Mouse (Mus musculus): Measurements from ENCODE around the gene Cpe. TPM values are rescaled to one million over a fixed set of nuclear protein-coding genes. Genes with fewer than 3 reads are reported as not detected.

The Cpe gene
- polyA plus RNA-seq, 1 experiment = 44.3 TPM

GRCm38 (mm10) chr8:64688741-64689140 is 4.1 kb downstream of the Cpe start:
- H3K4me2 ChIP-seq (ENCODE audit: low read depth) = peak overlapping the region; percentile 1
- H3K36me3 ChIP-seq (ENCODE audit: control insufficient read depth, insufficient read depth) = no peaks in the 10 kb centered on the region
- TF ChIP-seq POLR2A (IDR thresholded peaks at IDR 0.05; ENCODE audit: insufficient read length, low read depth) (no peak), MAX (IDR thresholded peaks at IDR 0.05; ENCODE audit: low read depth) (no peak), MYOG (IDR thresholded peaks at IDR 0.05; ENCODE audit: control insufficient read depth in 1 of 3, insufficient read depth in 1 of 3, insufficient read length in 2 of 3, low read depth in 2 of 3) (no peak), MYOD1 (IDR thresholded peaks at IDR 0.05; ENCODE audit: control insufficient read depth in 1 of 3, insufficient read length in 2 of 3, low read depth in 2 of 3) (no peak), TCF12 (IDR thresholded peaks at IDR 0.05; ENCODE audit: insufficient read depth, poor library complexity, severe bottlenecking) (no peak), CEBPB (IDR thresholded peaks at IDR 0.05; ENCODE audit: insufficient read depth, poor library complexity, severe bottlenecking) (no peak), TCF3 (IDR thresholded peaks at IDR 0.05; ENCODE audit: insufficient read length, low read depth) (no peak), REST (IDR thresholded peaks at IDR 0.05; ENCODE audit: insufficient read depth, insufficient read length) (no peak), SRF (IDR thresholded peaks at IDR 0.05; ENCODE audit: control insufficient read depth, insufficient read length, low read depth) (no peak), E2F4 (IDR thresholded peaks at IDR 0.05; ENCODE audit: insufficient read depth) (no peak), POLR2AphosphoS2 (IDR thresholded peaks at IDR 0.05; ENCODE audit: insufficient read length, low read depth) (no peak), USF1 (IDR thresholded peaks at IDR 0.05; ENCODE audit: low read depth) (no peak)
- H3K79me2 ChIP-seq (ENCODE audit: control insufficient read depth, insufficient read depth) = peaks cover 6% of the 10 kb centered on the region
- no peaks in the 10 kb centered on the region for H3K27me3 ChIP-seq (ENCODE audit: control insufficient read depth, insufficient read depth, insufficient read length)
- no peak overlapping the region for H3ac ChIP-seq (ENCODE audit: control insufficient read depth, insufficient read length)
- no peak overlapping the region for H3K4me3 ChIP-seq

- Histone ChIP-seq H3K79me2 (ENCODE audit: control insufficient read depth, insufficient read depth) (peaks cover 6% of the 10 kb centered on the region), H3K4me2 (ENCODE audit: low read depth) (peak overlapping the region; percentile 1), H3ac (ENCODE audit: control insufficient read depth, insufficient read length) (no peak overlapping the region), H3K36me3 (ENCODE audit: control insufficient read depth, insufficient read depth) (no peaks in the 10 kb centered on the region), H3K27me3 (ENCODE audit: control insufficient read depth, insufficient read depth, insufficient read length) (no peaks in the 10 kb centered on the region), H3K4me3 (no peak overlapping the region)
- no peak for TF ChIP-seq TCF12 (IDR thresholded peaks at IDR 0.05; ENCODE audit: insufficient read depth, poor library complexity, severe bottlenecking)
- no peak for TF ChIP-seq USF1 (IDR thresholded peaks at IDR 0.05; ENCODE audit: low read depth)
- TF ChIP-seq REST (IDR thresholded peaks at IDR 0.05; ENCODE audit: insufficient read depth, insufficient read length) = no peak
- TF ChIP-seq MAX (IDR thresholded peaks at IDR 0.05; ENCODE audit: low read depth) = no peak
- TF ChIP-seq POLR2A (IDR thresholded peaks at IDR 0.05; ENCODE audit: insufficient read length, low read depth) = no peak
- no peak for TF ChIP-seq CEBPB (IDR thresholded peaks at IDR 0.05; ENCODE audit: insufficient read depth, poor library complexity, severe bottlenecking)
- TF ChIP-seq MYOG (IDR thresholded peaks at IDR 0.05; ENCODE audit: control insufficient read depth in 1 of 3, insufficient read depth in 1 of 3, insufficient read length in 2 of 3, low read depth in 2 of 3) = no peak
- TF ChIP-seq TCF3 (IDR thresholded peaks at IDR 0.05; ENCODE audit: insufficient read length, low read depth) = no peak
- no peak for TF ChIP-seq E2F4 (IDR thresholded peaks at IDR 0.05; ENCODE audit: insufficient read depth)
- no peak for TF ChIP-seq SRF (IDR thresholded peaks at IDR 0.05; ENCODE audit: control insufficient read depth, insufficient read length, low read depth)
- TF ChIP-seq MYOD1 (IDR thresholded peaks at IDR 0.05; ENCODE audit: control insufficient read depth in 1 of 3, insufficient read length in 2 of 3, low read depth in 2 of 3) = no peak
These were observed 4.7 kb downstream of the Cpe start for GRCm38 (mm10) chr8:64688161-64688560.

GRCm38 (mm10) chr8:64682501-64682900 is 10.4 kb downstream of the Cpe start:
- H3ac ChIP-seq (ENCODE audit: control insufficient read depth, insufficient read length) = no peak overlapping the region
- no peak overlapping the region for H3K4me2 ChIP-seq (ENCODE audit: low read depth)
- H3K27me3 ChIP-seq (ENCODE audit: control insufficient read depth, insufficient read depth, insufficient read length) = no peaks in the 10 kb centered on the region
- TF ChIP-seq POLR2AphosphoS2 (IDR thresholded peaks at IDR 0.05; ENCODE audit: insufficient read length, low read depth) (no peak), POLR2A (IDR thresholded peaks at IDR 0.05; ENCODE audit: insufficient read length, low read depth) (no peak), USF1 (IDR thresholded peaks at IDR 0.05; ENCODE audit: low read depth) (no peak), TCF3 (IDR thresholded peaks at IDR 0.05; ENCODE audit: insufficient read length, low read depth) (no peak), E2F4 (IDR thresholded peaks at IDR 0.05; ENCODE audit: insufficient read depth) (no peak), MAX (IDR thresholded peaks at IDR 0.05; ENCODE audit: low read depth) (no peak), TCF12 (IDR thresholded peaks at IDR 0.05; ENCODE audit: insufficient read depth, poor library complexity, severe bottlenecking) (no peak), MYOG (IDR thresholded peaks at IDR 0.05; ENCODE audit: control insufficient read depth in 1 of 3, insufficient read depth in 1 of 3, insufficient read length in 2 of 3, low read depth in 2 of 3) (no peak), MYOD1 (IDR thresholded peaks at IDR 0.05; ENCODE audit: control insufficient read depth in 1 of 3, insufficient read length in 2 of 3, low read depth in 2 of 3) (no peak), REST (IDR thresholded peaks at IDR 0.05; ENCODE audit: insufficient read depth, insufficient read length) (no peak)
- H3K36me3 ChIP-seq (ENCODE audit: control insufficient read depth, insufficient read depth) = no peaks in the 10 kb centered on the region
- no peaks in the 10 kb centered on the region for H3K79me2 ChIP-seq (ENCODE audit: control insufficient read depth, insufficient read depth)
- no peak overlapping the region for H3K4me3 ChIP-seq

- no peak overlapping the region for H3K4me2 ChIP-seq (ENCODE audit: low read depth)
- H3ac ChIP-seq (ENCODE audit: control insufficient read depth, insufficient read length) = no peak overlapping the region
- no peak for TF ChIP-seq MAX (IDR thresholded peaks at IDR 0.05; ENCODE audit: low read depth)
- TF ChIP-seq TCF3 (IDR thresholded peaks at IDR 0.05; ENCODE audit: insufficient read length, low read depth) = no peak
- TF ChIP-seq TCF12 (IDR thresholded peaks at IDR 0.05; ENCODE audit: insufficient read depth, poor library complexity, severe bottlenecking) = no peak
- TF ChIP-seq MYOG (IDR thresholded peaks at IDR 0.05; ENCODE audit: control insufficient read depth in 1 of 3, insufficient read depth in 1 of 3, insufficient read length in 2 of 3, low read depth in 2 of 3) = no peak
- no peak for TF ChIP-seq MYOD1 (IDR thresholded peaks at IDR 0.05; ENCODE audit: control insufficient read depth in 1 of 3, insufficient read length in 2 of 3, low read depth in 2 of 3)
- no peak for TF ChIP-seq SRF (IDR thresholded peaks at IDR 0.05; ENCODE audit: control insufficient read depth, insufficient read length, low read depth)
- no peak for TF ChIP-seq USF1 (IDR thresholded peaks at IDR 0.05; ENCODE audit: low read depth)
- no peak for TF ChIP-seq REST (IDR thresholded peaks at IDR 0.05; ENCODE audit: insufficient read depth, insufficient read length)
- TF ChIP-seq E2F4 (IDR thresholded peaks at IDR 0.05; ENCODE audit: insufficient read depth) = no peak
- no peak for TF ChIP-seq POLR2AphosphoS2 (IDR thresholded peaks at IDR 0.05; ENCODE audit: insufficient read length, low read depth)
- TF ChIP-seq CEBPB (IDR thresholded peaks at IDR 0.05; ENCODE audit: insufficient read depth, poor library complexity, severe bottlenecking) = no peak
- TF ChIP-seq POLR2A (IDR thresholded peaks at IDR 0.05; ENCODE audit: insufficient read length, low read depth) = no peak
- H3K36me3 ChIP-seq (ENCODE audit: control insufficient read depth, insufficient read depth) = no peaks in the 10 kb centered on the region
- no peaks in the 10 kb centered on the region for H3K27me3 ChIP-seq (ENCODE audit: control insufficient read depth, insufficient read depth, insufficient read length)
- no peaks in the 10 kb centered on the region for H3K79me2 ChIP-seq (ENCODE audit: control insufficient read depth, insufficient read depth)
- H3K4me3 ChIP-seq = no peak overlapping the region
These were observed 16.5 kb downstream of the Cpe start for GRCm38 (mm10) chr8:64676381-64676780.

Data from myocyte (in vitro differentiated cells).